Mouse (Mus musculus) hindbrain, embryonic 10.5 days (tissue): ENCODE data around the gene Grcc10. TPM values are rescaled to one million over a fixed set of nuclear protein-coding genes. Genes with fewer than 3 reads are reported as not detected.

ENCODE experiments used
- DNase-seq: peaks from one replicate; pipeline ENCODE4 v3.0.0-alpha.2; 2017; ENCODE audit warnings: low spot score
- H3K27ac ChIP-seq: fragments of 300-500 bp; sonication (generic); 2 replicates; pipeline ENCODE4 v1.5.1; 2016; ENCODE audit warnings: mild to moderate bottlenecking, moderate library complexity
- H3K27me3 ChIP-seq: fragments of 300-500 bp; sonication (generic); 2 replicates; pipeline ENCODE4 v1.6.1; 2016; ENCODE audit warnings: mild to moderate bottlenecking; ENCODE audit not compliant: poor library complexity, insufficient read depth, severe bottlenecking
- H3K36me3 ChIP-seq: fragments of 300-500 bp; sonication (generic); 2 replicates; pipeline ENCODE4 v1.6.1; 2016; ENCODE audit warnings: mild to moderate bottlenecking, moderate library complexity
- H3K4me1 ChIP-seq: fragments of 300-500 bp; sonication (generic); replicated peaks from 2 replicates; pipeline ENCODE4 v1.6.1; 2016; ENCODE audit warnings: mild to moderate bottlenecking
- H3K4me3 ChIP-seq: fragments of 300-500 bp; sonication (generic); 2 replicates; pipeline ENCODE4 v1.5.1; 2016; ENCODE audit warnings: mild to moderate bottlenecking, moderate library complexity
- H3K9me3 ChIP-seq: fragments of 300-500 bp; sonication (generic); 2 replicates; pipeline ENCODE4 v1.6.1; 2016; ENCODE audit warnings: mild to moderate bottlenecking, moderate library complexity
- WGBS: fragments of 180-500 bp; shearing (Covaris S2); methylation state at CpG from one replicate; pipeline ENCODE4 v1.1.7; 2016; 5-methylcytosine and 5-hydroxymethylcytosine counted together
- polyA plus RNA-seq: library from polyadenylated mRNA; unstranded; fragments of >200 nt; fragmentation: Nextera tagmentation; extraction: Ambion mirVana; gene quantifications from 2 replicates; pipeline ENCODE4 v1.2.1, GENCODE M21; 2016

The Grcc10 gene
- polyA plus RNA-seq, 1 experiment from 2014 or later = 555 TPM

GRCm38 (mm10) chr6:124718703-124719102 is 22.5 kb downstream of the Grcc10 start:
- Histone ChIP-seq H3K36me3 (peaks cover 44% of the 10 kb centered on the region), H3K27me3 (no peaks in the 10 kb centered on the region), H3K9me3 (no peaks in the 10 kb centered on the region), H3K4me1 (peaks cover 29% of the 10 kb centered on the region), H3K4me3 (peak overlapping the region; percentile 39), H3K27ac (peak overlapping the region; percentile 79)
- DNase-seq = no peak
- 61% methylated on average over 16 of the region's 16 CpGs for WGBS

GRCm38 (mm10) chr6:124717968-124718367 is 23.2 kb downstream of the Grcc10 start:
- WGBS = 77% methylated on average over 13 of the region's 13 CpGs
- peaks cover 48% of the 10 kb centered on the region for H3K36me3 ChIP-seq
- H3K27me3 ChIP-seq = no peaks in the 10 kb centered on the region
- H3K4me1 ChIP-seq = peaks cover 36% of the 10 kb centered on the region
- H3K27ac ChIP-seq = peak overlapping the region; percentile 79
- peak overlapping the region; percentile 39 for H3K4me3 ChIP-seq
- no peak for DNase-seq
- H3K9me3 ChIP-seq = no peaks in the 10 kb centered on the region

GRCm38 (mm10) chr6:124716864-124717490 is 24.2 kb downstream of the Grcc10 start:
- H3K4me3 ChIP-seq = no peak overlapping the region; the same call in 1 of the 2 replicates

GRCm38 (mm10) chr6:124712918-124713317 is 28.3 kb downstream of the Grcc10 start:
- Histone ChIP-seq H3K9me3 (no peaks in the 10 kb centered on the region), H3K36me3 (peaks cover 74% of the 10 kb centered on the region), H3K4me1 (peaks cover 39% of the 10 kb centered on the region), H3K27ac (peak overlapping the region; percentile 94), H3K4me3 (peak overlapping the region; percentile 97), H3K27me3 (no peaks in the 10 kb centered on the region)
- DNase-seq = no peak
- 21% methylated on average over 11 of the region's 11 CpGs for WGBS

More at GRCm38 (mm10) chr6:124716864-124717490, 24.2 kb downstream of the Grcc10 start:
- H3K4me1 ChIP-seq = peaks cover 40% of the 10 kb centered on the region
- H3K27ac ChIP-seq = no peak overlapping the region; the same call in 1 of the 2 replicates
- peaks cover 48% of the 10 kb centered on the region for H3K36me3 ChIP-seq
- peak; percentile 65 for DNase-seq
- no peaks in the 10 kb centered on the region for H3K27me3 ChIP-seq
- no peaks in the 10 kb centered on the region for H3K9me3 ChIP-seq
- 69% methylated on average over 20 of the region's 20 CpGs for WGBS

GRCm38 (mm10) chr6:124711824-124712782 is 29.1 kb downstream of the Grcc10 start, which contains the start of the genes Emg1 and Phb2:
TSS of gene Emg1 (minus strand) at chr6:124712178.
TSS of gene Phb2 (plus strand) at chr6:124712336.
- Histone ChIP-seq H3K9me3 (no peaks in the 10 kb centered on the region), H3K36me3 (peaks cover 74% of the 10 kb centered on the region)
- WGBS = under 1% methylated on average over 76 of the region's 76 CpGs

GRCm38 (mm10) chr6:124708289-124708889 is 32.8 kb downstream of the Grcc10 start:
- Histone ChIP-seq H3K4me1 (peaks cover 29% of the 10 kb centered on the region), H3K4me3 (no peak overlapping the region), H3K36me3 (peaks cover 74% of the 10 kb centered on the region), H3K27ac (no peak overlapping the region), H3K27me3 (no peaks in the 10 kb centered on the region), H3K9me3 (no peaks in the 10 kb centered on the region)
- WGBS = 98% methylated on average over 10 of the region's 10 CpGs
- no peak for DNase-seq

More at GRCm38 (mm10) chr6:124711824-124712782, 29.1 kb downstream of the Grcc10 start, which contains the start of the genes Emg1 and Phb2:
- peak within 1 kb of the TSS; percentile 97 for H3K4me3 ChIP-seq
- H3K27ac ChIP-seq = peak within 1 kb of the TSS; percentile 94
- peaks cover 37% of the 10 kb centered on the region for H3K4me1 ChIP-seq
- DNase-seq = peak; percentile 99
- no peaks in the 10 kb centered on the region for H3K27me3 ChIP-seq

GRCm38 (mm10) chr6:124706061-124706627 is 35.0 kb downstream of the Grcc10 start:
- Histone ChIP-seq H3K9me3 (no peaks in the 10 kb centered on the region), H3K36me3 (peaks cover 96% of the 10 kb centered on the region), H3K4me3 (no peak overlapping the region), H3K27me3 (no peaks in the 10 kb centered on the region), H3K27ac (no peak overlapping the region), H3K4me1 (peaks cover 17% of the 10 kb centered on the region)
- WGBS = 86% methylated on average over 5 of the region's 5 CpGs
- DNase-seq = no peak

GRCm38 (mm10) chr6:124704417-124704816 is 36.8 kb downstream of the Grcc10 start:
- H3K9me3 ChIP-seq = no peaks in the 10 kb centered on the region
- H3K4me3 ChIP-seq = no peak overlapping the region
- 97% methylated on average over 2 of the region's 2 CpGs for WGBS
- H3K4me1 ChIP-seq = 0 out of 2 replicates have a peak, but pooled peaks cover 2% of the 10 kb centered on the region
- no peaks in the 10 kb centered on the region for H3K27me3 ChIP-seq
- no peak for DNase-seq
- no peak overlapping the region for H3K27ac ChIP-seq
- peaks cover 99% of the 10 kb centered on the region for H3K36me3 ChIP-seq

- Histone ChIP-seq H3K4me3 (no peak overlapping the region), H3K27me3 (no peaks in the 10 kb centered on the region), H3K9me3 (no peaks in the 10 kb centered on the region), H3K27ac (no peak overlapping the region), H3K36me3 (peaks cover 100% of the 10 kb centered on the region), H3K4me1 (no peaks in the 10 kb centered on the region)
- no peak for DNase-seq
- 84% methylated on average over 7 of the region's 7 CpGs for WGBS
These were observed 37.4 kb downstream of the Grcc10 start for GRCm38 (mm10) chr6:124703789-124704188.

- H3K27me3 ChIP-seq = no peaks in the 10 kb centered on the region
- no peak overlapping the region for H3K27ac ChIP-seq
- peaks cover 5% of the 10 kb centered on the region; the same call in 1 of the 2 replicates for H3K4me1 ChIP-seq
- peaks cover 99% of the 10 kb centered on the region for H3K36me3 ChIP-seq
- 56% methylated on average over 3 of the region's 3 CpGs for WGBS
- H3K9me3 ChIP-seq = no peaks in the 10 kb centered on the region
- H3K4me3 ChIP-seq = no peak overlapping the region
- DNase-seq = peak; percentile 71
These were observed 38.4 kb downstream of the Grcc10 start for GRCm38 (mm10) chr6:124702784-124703103.

GRCm38 (mm10) chr6:124702102-124702783 is 38.9 kb downstream of the Grcc10 start:
- Histone ChIP-seq H3K36me3 (peaks cover 94% of the 10 kb centered on the region), H3K27me3 (no peaks in the 10 kb centered on the region), H3K27ac (no peak overlapping the region), H3K9me3 (no peaks in the 10 kb centered on the region), H3K4me3 (no peak overlapping the region), H3K4me1 (peaks cover 5% of the 10 kb centered on the region; the same call in 1 of the 2 replicates)
- 93% methylated on average over 17 of the region's 17 CpGs for WGBS
- DNase-seq = no peak

- Histone ChIP-seq H3K4me1 (peaks cover 5% of the 10 kb centered on the region; the same call in 1 of the 2 replicates), H3K36me3 (peaks cover 85% of the 10 kb centered on the region), H3K4me3 (no peak overlapping the region), H3K27ac (no peak overlapping the region), H3K27me3 (no peaks in the 10 kb centered on the region), H3K9me3 (no peaks in the 10 kb centered on the region)
- 75% methylated on average over 8 of the region's 8 CpGs for WGBS
- no peak for DNase-seq
These were observed 39.8 kb downstream of the Grcc10 start for GRCm38 (mm10) chr6:124701338-124701737.
